Mouse (Mus musculus): ENCODE results near the gene Zfp874a.

DNA sequence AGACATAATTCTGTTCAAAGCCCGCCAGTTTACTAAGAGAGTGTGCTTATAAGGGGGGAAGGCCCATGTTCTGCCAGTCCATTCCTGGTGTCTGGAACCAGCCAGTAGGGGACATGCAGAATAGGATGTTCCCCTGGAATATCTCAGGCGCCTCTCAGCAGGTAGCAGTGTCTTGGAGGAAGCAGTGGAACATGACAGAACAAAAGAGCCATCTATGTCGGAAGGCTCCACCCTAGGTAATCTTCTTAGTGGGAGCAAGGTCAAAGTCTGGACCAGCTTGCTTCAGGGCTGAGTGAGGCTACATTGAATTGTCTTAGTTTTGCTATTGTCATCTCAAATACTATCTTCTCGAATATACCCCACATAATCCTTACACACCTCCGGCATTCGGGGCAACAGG lies 35.7 kb downstream of the Zfp874a start:
- TF ChIP-seq POLR2A (IDR thresholded peaks at IDR 0.05; ENCODE audit: insufficient read depth, low read depth, low read length) (no peak), CTCF (IDR thresholded peaks at IDR 0.05; ENCODE audit: insufficient read depth, low read depth, low read length) (no peak)
